Mouse (Mus musculus) testis, adult 2 months (tissue): ENCODE measurements at regions not wholly inside any gene's neighbourhood (a gene's known extent, or its start where the extent isn't known, plus 50 kb on each side); places are given as distances from the start of the nearest gene placed in this dataset.

ENCODE experiments used
- CTCF ChIP-seq: fragments of 200-500 bp; IDR thresholded peaks from 2 replicates; pipeline ENCODE4 v1.5.1; 2012; ENCODE audit warnings: low read depth, mild to moderate bottlenecking, inconsistent platforms, low read length, moderate library complexity; ENCODE audit not compliant: control insufficient read depth, insufficient read depth, insufficient replicate concordance
- POLR2A ChIP-seq: fragments of 200-500 bp; IDR thresholded peaks from 2 replicates; pipeline ENCODE4 v1.6.1; 2012; ENCODE audit warnings: low read depth, mild to moderate bottlenecking, inconsistent platforms, low read length, moderate library complexity; ENCODE audit not compliant: control insufficient read depth

GRCm38 (mm10) chr6:70713665-70714064 lies 78.4 kb downstream of the Rpia start:
- TF ChIP-seq POLR2A: no peak
- TF ChIP-seq CTCF: no peak
